Mouse (Mus musculus) kidney, adult 2 months (tissue): ENCODE results near the gene B4galnt3. TPM values are rescaled to one million over a fixed set of nuclear protein-coding genes. Genes with fewer than 3 reads are reported as not detected.

Source experiments
- DNase-seq: peaks from one replicate; pipeline ENCODE4 v3.0.0; 2021
- H3K27ac ChIP-seq: fragments of 200-500 bp; 2 replicates; pipeline ENCODE4 v1.5.1; 2012; ENCODE audit warnings: low read depth, low read length, control low read depth, inconsistent platforms; ENCODE audit not compliant: insufficient read depth
- H3K27me3 ChIP-seq: fragments of 200-500 bp; replicated peaks from 2 replicates; pipeline ENCODE4 v1.6.1; 2012; ENCODE audit warnings: mild to moderate bottlenecking, moderate library complexity, low read length, inconsistent platforms; ENCODE audit not compliant: control insufficient read depth, insufficient read depth
- H3K36me3 ChIP-seq: fragments of 200-500 bp; 2 replicates; pipeline ENCODE4 v1.6.1; 2012; ENCODE audit warnings: mild to moderate bottlenecking, moderate library complexity, low read length, inconsistent platforms; ENCODE audit not compliant: control insufficient read depth, insufficient read depth
- H3K4me1 ChIP-seq: fragments of 200-500 bp; 2 replicates; pipeline ENCODE4 v1.6.1; 2011; ENCODE audit warnings: low read length; ENCODE audit not compliant: control insufficient read depth, insufficient read depth
- H3K4me3 ChIP-seq: fragments of 200-500 bp; 2 replicates; pipeline ENCODE4 v1.5.1; 2011; ENCODE audit warnings: mild to moderate bottlenecking, low read depth, low read length, control low read depth; ENCODE audit not compliant: insufficient read depth
- CTCF ChIP-seq: fragments of 200-500 bp; conservative IDR thresholded peaks from 2 replicates; pipeline ENCODE4 v1.5.1; 2011; ENCODE audit warnings: low read depth, mild to moderate bottlenecking, control low read depth, low read length, moderate library complexity, mixed read lengths; ENCODE audit not compliant: insufficient read depth, insufficient read length
- POLR2A ChIP-seq: fragments of 200-500 bp; IDR thresholded peaks from one replicate; pipeline ENCODE4 v1.6.1; 2011; ENCODE audit warnings: low read depth, low read length, control low read depth
- WGBS: fragments of 180-500 bp; shearing (Covaris S2); methylation state at CpG from one replicate; pipeline ENCODE4 v1.1.7; 2018; 5-methylcytosine and 5-hydroxymethylcytosine counted together
- polyA plus RNA-seq: library from polyadenylated mRNA; depleted of rRNA; stranded (reverse); fragments of >200 nt; gene quantifications from 2 replicates; pipeline ENCODE4 v1.2.3, GENCODE M21; 2012

The B4galnt3 gene
- polyA plus RNA-seq, 1 experiment = 28.9 TPM

DNA sequence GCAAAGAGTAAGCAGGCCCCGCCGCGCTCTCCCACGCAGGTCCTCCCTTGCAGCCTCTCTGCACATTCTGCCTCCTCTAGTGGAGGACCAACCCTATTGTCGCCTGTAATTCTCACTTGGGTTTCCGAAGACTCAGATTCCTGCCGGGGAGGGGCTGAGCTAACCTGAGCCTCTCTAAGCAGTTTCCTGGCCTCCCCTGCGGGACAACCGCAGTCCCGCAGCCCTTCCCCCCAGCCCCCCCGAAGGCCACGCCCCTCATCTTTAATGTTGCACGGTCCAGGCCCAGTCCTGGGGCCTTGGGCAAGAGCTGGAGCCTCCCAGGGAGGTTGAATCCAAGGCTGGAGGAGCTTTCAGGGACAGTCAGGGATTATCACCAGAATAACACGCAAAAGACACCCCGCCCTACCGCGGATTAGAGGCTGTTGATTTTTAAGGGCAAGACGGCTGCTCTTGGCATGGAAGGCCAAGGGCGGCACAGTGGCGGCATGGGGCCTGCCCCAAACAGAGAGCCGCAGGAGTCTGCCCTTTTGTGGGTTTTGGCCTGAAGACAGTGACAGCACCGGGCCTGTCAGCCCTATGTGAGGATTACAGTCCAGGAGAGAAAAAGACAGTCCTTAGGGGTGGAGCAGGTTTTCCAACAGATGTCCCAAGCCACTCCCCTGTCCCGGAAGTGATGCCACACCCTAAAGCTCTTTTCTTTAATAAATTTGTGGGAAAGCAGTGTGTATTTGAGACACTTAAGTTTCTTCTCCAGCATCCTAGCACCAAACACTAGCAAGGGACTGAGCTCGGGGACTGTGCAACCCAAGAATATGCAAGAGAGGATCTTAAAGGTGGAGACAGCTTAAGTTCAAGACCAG, 105.8 kb downstream of the B4galnt3 start:
- TF ChIP-seq POLR2A = no peak
- no peak for TF ChIP-seq CTCF
- Histone ChIP-seq H3K27ac (no peak overlapping the region), H3K4me3 (no peak overlapping the region), H3K27me3 (no peaks in the 10 kb centered on the region), H3K36me3 (no peaks in the 10 kb centered on the region), H3K4me1 (0 out of 2 replicates have a peak, but pooled peaks cover 2% of the 10 kb centered on the region)
- 50% methylated on average over 24 of the region's 24 CpGs for WGBS
- DNase-seq = peak; percentile 18

- H3K4me1 ChIP-seq = 0 out of 2 replicates have a peak, but pooled peaks cover 2% of the 10 kb centered on the region
- 35% methylated on average over 18 of the region's 18 CpGs for WGBS
- no peak for TF ChIP-seq CTCF
- TF ChIP-seq POLR2A = no peak
- no peak overlapping the region for H3K4me3 ChIP-seq
- H3K27me3 ChIP-seq = no peaks in the 10 kb centered on the region
- H3K36me3 ChIP-seq = no peaks in the 10 kb centered on the region
- peak; percentile 61 for DNase-seq
- H3K27ac ChIP-seq = no peak overlapping the region
Observed at GRCm38 (mm10) chr6:120187587-120188176, 106.7 kb downstream of the B4galnt3 start.

GRCm38 (mm10) chr6:120186594-120186993, 107.8 kb downstream of the B4galnt3 start:
- H3K27ac ChIP-seq = no peak overlapping the region
- TF ChIP-seq CTCF = no peak
- no peak for TF ChIP-seq POLR2A
- H3K4me3 ChIP-seq = no peak overlapping the region
- WGBS = 76% methylated on average over 3 of the region's 3 CpGs
- no peaks in the 10 kb centered on the region for H3K27me3 ChIP-seq
- 0 out of 2 replicates have a peak, but pooled peaks cover 2% of the 10 kb centered on the region for H3K4me1 ChIP-seq
- no peaks in the 10 kb centered on the region for H3K36me3 ChIP-seq
- DNase-seq = no peak

DNA sequence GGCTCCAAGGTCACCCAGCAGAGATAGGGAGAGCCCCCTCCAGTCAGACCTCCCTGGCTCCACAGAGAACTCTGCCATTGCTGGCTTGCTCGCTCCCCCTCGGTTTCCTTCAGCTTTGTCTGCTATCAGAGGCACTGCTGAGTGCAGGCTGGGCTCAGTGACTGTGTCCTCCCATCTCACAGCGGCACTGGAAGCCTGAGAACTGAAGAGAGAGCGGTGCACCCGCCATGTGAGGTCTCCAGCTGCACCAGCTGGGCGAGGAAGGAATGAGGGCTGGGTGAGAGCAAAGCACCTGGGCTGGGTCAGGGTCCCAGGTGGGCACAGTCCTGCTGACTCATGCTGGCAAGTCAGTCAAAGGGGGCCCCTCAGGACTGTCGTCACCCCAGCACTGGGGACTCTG, 108.6 kb downstream of the B4galnt3 start:
- Histone ChIP-seq H3K36me3 (no peaks in the 10 kb centered on the region), H3K4me3 (no peak overlapping the region), H3K27me3 (no peaks in the 10 kb centered on the region), H3K4me1 (0 out of 2 replicates have a peak, but pooled peaks cover 2% of the 10 kb centered on the region), H3K27ac (no peak overlapping the region)
- no peak for TF ChIP-seq CTCF
- TF ChIP-seq POLR2A = no peak
- 77% methylated on average over 7 of the region's 7 CpGs for WGBS
- DNase-seq = no peak

GRCm38 (mm10) chr6:120185012-120185730, 109.2 kb downstream of the B4galnt3 start:
- H3K4me1 ChIP-seq = 0 out of 2 replicates have a peak, but pooled peaks cover 2% of the 10 kb centered on the region

GRCm38 (mm10) chr6:120183771-120184170, 110.6 kb downstream of the B4galnt3 start:
- WGBS = 97% methylated on average over 4 of the region's 4 CpGs
- TF ChIP-seq POLR2A = no peak
- no peak for TF ChIP-seq CTCF
- no peak overlapping the region for H3K27ac ChIP-seq
- no peak for DNase-seq
- no peak overlapping the region for H3K4me3 ChIP-seq
- H3K4me1 ChIP-seq = 0 out of 2 replicates have a peak, but pooled peaks cover 2% of the 10 kb centered on the region
- H3K36me3 ChIP-seq = no peaks in the 10 kb centered on the region
- no peaks in the 10 kb centered on the region for H3K27me3 ChIP-seq

More at GRCm38 (mm10) chr6:120185012-120185730, 109.2 kb downstream of the B4galnt3 start:
- 93% methylated on average over 12 of the region's 12 CpGs for WGBS
- no peaks in the 10 kb centered on the region for H3K36me3 ChIP-seq
- H3K4me3 ChIP-seq = no peak overlapping the region
- H3K27me3 ChIP-seq = no peaks in the 10 kb centered on the region
- H3K27ac ChIP-seq = no peak overlapping the region
- no peak for TF ChIP-seq POLR2A
- no peak for TF ChIP-seq CTCF
- DNase-seq = no peak
